34 mouse cellular contexts compared by ENCODE assay signal in the genomic region with DNA sequence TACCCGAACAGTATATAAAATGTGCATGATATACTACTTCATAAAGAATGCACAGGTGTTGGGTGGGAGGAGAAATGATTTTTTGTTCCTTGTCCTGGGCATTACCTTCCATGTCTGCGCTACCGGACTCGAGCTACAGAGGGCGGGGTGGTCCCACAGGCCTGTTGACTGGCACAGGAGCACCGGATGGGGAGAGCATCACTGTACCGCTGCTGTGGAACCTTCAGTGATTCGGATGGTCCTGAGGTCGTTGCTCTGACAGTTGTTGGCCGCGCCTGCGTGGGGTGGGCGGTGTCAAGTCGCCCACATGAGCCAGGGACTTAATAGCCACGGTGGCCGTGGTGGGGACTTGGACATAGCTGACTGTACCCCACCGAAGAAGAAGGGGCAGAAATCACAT. TPM values are rescaled to one million over a fixed set of nuclear protein-coding genes. Genes with fewer than 3 reads are reported as not detected.
DNase-seq lines count a peak whose midpoint lies in the region; ATAC-seq and TF ChIP-seq lines count a peak whose summit lies in the region.
"Had no signal": no experiment of that assay in that cellular context is flagged by ENCODE, and none has a peak within 500 bp of the region (broad histone marks: within the 10 kb centered on the region; RNA-seq: fewer than 3 reads in every experiment).

No protein-coding gene starts in this region.

- in situ Hi-C loops in ES-E14 (cut with MboI; ENCODE audit: low sequenced_read_pairs in 2 of 2, unreplicated experiment in 2 of 2), result no loop called here

- no peaks in the 10 kb centered on the region for H3K36me3 ChIP-seq in hindbrain, embryonic 15.5 days
- no peaks in the 10 kb centered on the region for H3K36me3 ChIP-seq in hindbrain, embryonic 13.5 days
- H3K36me3 ChIP-seq in testis, adult 2 months (ENCODE audit: control insufficient read depth, insufficient read depth, low read length), result no peaks in the 10 kb centered on the region; the same call in 1 of the 2 replicates
- no peaks in the 10 kb centered on the region for H3K36me3 ChIP-seq in ES-E14 (ENCODE audit: control insufficient read depth, insufficient read depth, low read length, poor library complexity, severe bottlenecking)
- H3K36me3 ChIP-seq: embryonic facial prominence, embryonic 13.5 days; heart, embryonic 13.5 days; hindbrain, embryonic 12.5 days; limb, embryonic 15.5 days; neural tube, embryonic 13.5 days had no signal

- H3K4me1 ChIP-seq in hindbrain, embryonic 15.5 days (replicated peaks), result no peaks in the 10 kb centered on the region
- H3K4me1 ChIP-seq in hindbrain, embryonic 13.5 days (replicated peaks), result no peaks in the 10 kb centered on the region
- peaks cover 10% of the 10 kb centered on the region for H3K4me1 ChIP-seq in testis, adult 2 months (ENCODE audit: control insufficient read depth, insufficient read depth, low read length)
- H3K4me1 ChIP-seq in ES-E14 (ENCODE audit: control insufficient read depth in 2 of 2, insufficient read depth in 2 of 2, low read length in 2 of 2, poor library complexity in 1 of 2), result no peaks in the 10 kb centered on the region
- H3K4me1 ChIP-seq: embryonic facial prominence, embryonic 13.5 days; forebrain, embryonic 13.5 days; heart, embryonic 13.5 days; hindbrain, embryonic 12.5 days; limb, embryonic 15.5 days; neural tube, embryonic 13.5 days had no signal

- peak; percentile 81; the same call in 1 of the 2 replicates for TF ChIP-seq POLR2A in testis, adult 2 months (IDR thresholded peaks at IDR 0.05; ENCODE audit: control insufficient read depth, low read depth, low read length)

- H3K4me2 ChIP-seq in hindbrain, embryonic 15.5 days, result 0 out of 2 replicates have a peak overlapping the region, but pooled peaks have one; percentile 3
- H3K4me2 ChIP-seq in hindbrain, embryonic 13.5 days, result no peak overlapping the region
- H3K4me2 ChIP-seq: embryonic facial prominence, embryonic 13.5 days; forebrain, embryonic 13.5 days; heart, embryonic 13.5 days; hindbrain, embryonic 12.5 days; limb, embryonic 15.5 days; neural tube, embryonic 13.5 days had no signal

- H3K9me3 ChIP-seq in hindbrain, embryonic 15.5 days, result no peaks in the 10 kb centered on the region
- no peaks in the 10 kb centered on the region for H3K9me3 ChIP-seq in hindbrain, embryonic 13.5 days
- no peaks in the 10 kb centered on the region for H3K9me3 ChIP-seq in ES-E14 (ENCODE audit: control insufficient read depth, insufficient read depth, low read depth, low read length)
- H3K9me3 ChIP-seq: embryonic facial prominence, embryonic 13.5 days; forebrain, embryonic 13.5 days; heart, embryonic 13.5 days; hindbrain, embryonic 12.5 days; limb, embryonic 15.5 days; neural tube, embryonic 13.5 days had no signal

- no peak overlapping the region for H3K27ac ChIP-seq in hindbrain, embryonic 15.5 days (replicated peaks)
- H3K27ac ChIP-seq in hindbrain, embryonic 13.5 days, result no peak overlapping the region
- peak overlapping the region; percentile 88 for H3K27ac ChIP-seq in testis, adult 2 months (ENCODE audit: control insufficient read depth, insufficient read depth, low read depth, low read length)
- H3K27ac ChIP-seq in ES-E14 (ENCODE audit: insufficient read depth, low read depth, low read length, poor library complexity, severe bottlenecking), result no peak overlapping the region
- H3K27ac ChIP-seq: embryonic facial prominence, embryonic 13.5 days; forebrain, embryonic 13.5 days; heart, adult 2 months; heart, embryonic 13.5 days; hindbrain, embryonic 12.5 days; kidney, postnatal 0 days; left cerebral cortex, adult 2 months; limb, embryonic 15.5 days; neural tube, embryonic 13.5 days had no signal

- no peaks in the 10 kb centered on the region for H3K27me3 ChIP-seq in hindbrain, embryonic 15.5 days
- no peaks in the 10 kb centered on the region for H3K27me3 ChIP-seq in hindbrain, embryonic 13.5 days
- H3K27me3 ChIP-seq in testis, adult 2 months (ENCODE audit: control insufficient read depth, insufficient read depth, low read length), result no peaks in the 10 kb centered on the region
- H3K27me3 ChIP-seq: forebrain, embryonic 13.5 days; heart, embryonic 13.5 days; hindbrain, embryonic 12.5 days; limb, embryonic 15.5 days; neural tube, embryonic 13.5 days had no signal

- TF ChIP-seq CTCF in testis, adult 2 months (IDR thresholded peaks at IDR 0.05; ENCODE audit: control insufficient read depth, insufficient read depth, insufficient replicate concordance, low read depth, low read length), result no peak

- ATAC-seq in hindbrain, embryonic 15.5 days (ENCODE audit: low FRiP score, low read depth), result no peak
- no peak for ATAC-seq in hindbrain, embryonic 13.5 days (ENCODE audit: low FRiP score)
- ATAC-seq in common myeloid progenitor, adult 5-6 weeks (replicated peaks; ENCODE audit: low read depth, poor library complexity, severe bottlenecking), result 0 out of 2 replicates have a peak, but pooled peaks have one; percentile 22
- ATAC-seq: forebrain, embryonic 13.5 days had no signal

- H3K4me3 ChIP-seq in hindbrain, embryonic 15.5 days, result no peak overlapping the region
- H3K4me3 ChIP-seq in hindbrain, embryonic 13.5 days, result no peak overlapping the region
- peak overlapping the region; percentile 91 for H3K4me3 ChIP-seq in testis, adult 2 months (ENCODE audit: control insufficient read depth, low read depth, low read length)
- peak overlapping the region; percentile 6 to 26; a peak in 3 of 4 replicates for H3K4me3 ChIP-seq in ES-E14 (ENCODE audit: insufficient read depth in 1 of 2, low read depth in 1 of 2, low read length in 2 of 2, poor library complexity in 1 of 2, severe bottlenecking in 1 of 2)
- H3K4me3 ChIP-seq: embryonic facial prominence, embryonic 13.5 days; erythroblast, embryonic 14.5 days; forebrain, embryonic 13.5 days; heart, adult 2 months; heart, embryonic 13.5 days; hindbrain, embryonic 12.5 days; left cerebral cortex, adult 2 months; limb, embryonic 15.5 days; neural tube, embryonic 13.5 days had no signal

- no peak for DNase-seq in testis, postnatal 10 days (ENCODE audit: low spot score)
- DNase-seq in ES-E14 (ENCODE audit: low read depth, low spot score), result no peak
- DNase-seq in gastrocnemius, postnatal 4 days (ENCODE audit: low spot score in 2 of 2), result no peak
- DNase-seq: adrenal gland, postnatal 25 days; B cell, adult 2 months; cerebellum, adult 9-10 months; gastrocnemius, postnatal 10 days; heart, adult 2 months; kidney, adult 2 months; lung, adult 2 months; lung, postnatal 4 days; midbrain, embryonic 14.5 days; right cerebral cortex, adult 18-20 months; right cerebral cortex, postnatal 4 days had no signal

- WGBS in hindbrain, embryonic 15.5 days, result 67% methylated on average over 17 of the region's 17 CpGs
- WGBS in hindbrain, embryonic 13.5 days, result 70% methylated on average over 17 of the region's 17 CpGs

- H3K9ac ChIP-seq in hindbrain, embryonic 15.5 days, result no peak overlapping the region
- no peak overlapping the region for H3K9ac ChIP-seq in hindbrain, embryonic 13.5 days
- no peak overlapping the region for H3K9ac ChIP-seq in ES-E14 (ENCODE audit: insufficient read depth, low read depth, low read length, poor library complexity, severe bottlenecking)
- H3K9ac ChIP-seq: embryonic facial prominence, embryonic 13.5 days; forebrain, embryonic 13.5 days; heart, embryonic 13.5 days; hindbrain, embryonic 12.5 days; limb, embryonic 15.5 days; neural tube, embryonic 13.5 days had no signal

TF ChIP-seq in ES-E14, 5 proteins besides CTCF, POLR2A, EP300 and RAD21:
- no peak for TF ChIP-seq MAFK (IDR thresholded peaks at IDR 0.05; ENCODE audit: insufficient read depth, low read depth, low read length)
- TF ChIP-seq HCFC1 (IDR thresholded peaks at IDR 0.05; ENCODE audit: borderline replicate concordance, insufficient read depth, low read length), result no peak
- TF ChIP-seq ZNF384 (IDR thresholded peaks at IDR 0.05; ENCODE audit: low read depth, low read length), result no peak
- TF ChIP-seq CHD2 (IDR thresholded peaks at IDR 0.05; ENCODE audit: low read depth, low read length), result no peak
- TF ChIP-seq ZC3H11A (IDR thresholded peaks at IDR 0.05; ENCODE audit: borderline replicate concordance, low read depth, low read length), result no peak

RNA-seq across cellular contexts. Expression of gene Clec4f, which starts 29.2 kb away (rescaled TPM):
- 0.09 TPM in 1 of 2 replicates, not detected in the other for polyA plus RNA-seq in hindbrain, embryonic 15.5 days (2015; fragmentation: Nextera tagmentation; extraction: Ambion mirVana)
- not detected in 2 replicates for polyA plus RNA-seq in hindbrain, embryonic 13.5 days (2015; fragmentation: Nextera tagmentation; extraction: Ambion mirVana)
- polyA plus RNA-seq in testis, adult 2 months (2012; rRNA removed), result 0.14 TPM in 1 of 2 replicates, not detected in the other
- not detected in 2 replicates for total RNA-seq in ES-E14 (2012; rRNA removed)
- total RNA-seq in common myeloid progenitor, adult 5-6 weeks (2017), result not detected in 2 replicates
- under 1 TPM in 1 of 2 experiments, not detected in 1; 0.23 TPM for total RNA-seq in gastrocnemius, postnatal 4 days (2021)
- total RNA-seq: adrenal gland, postnatal 25 days; CH12.LX; heart, postnatal 25 days; layer of hippocampus, postnatal 10 days; left cerebral cortex, adult 2 months; left cerebral cortex, postnatal 36 days; megakaryocyte-erythroid progenitor cell, adult 5-6 weeks had no signal
- polyA plus RNA-seq: embryonic facial prominence, embryonic 13.5 days; forebrain, embryonic 13.5 days; heart, adult 2 months; hindbrain, embryonic 12.5 days; intestine, embryonic 14.5 days; kidney, adult 2 months; kidney, postnatal 0 days; limb, embryonic 15.5 days; lung, adult 2 months; neural tube, embryonic 13.5 days; stomach, embryonic 14.5 days had no signal

RNA-seq across cellular contexts. Expression of gene Cd207, which starts 50.9 kb away (rescaled TPM):
- polyA plus RNA-seq in hindbrain, embryonic 15.5 days (2015; fragmentation: Nextera tagmentation; extraction: Ambion mirVana), result not detected in 2 replicates
- not detected in 2 replicates for polyA plus RNA-seq in hindbrain, embryonic 13.5 days (2015; fragmentation: Nextera tagmentation; extraction: Ambion mirVana)
- not detected in 2 replicates for polyA plus RNA-seq in testis, adult 2 months (2012; rRNA removed)
- total RNA-seq in ES-E14 (2012; rRNA removed), result not detected in 2 replicates
- total RNA-seq in common myeloid progenitor, adult 5-6 weeks (2017), result not detected in 2 replicates
- total RNA-seq in gastrocnemius, postnatal 4 days (2021), result not detected
- total RNA-seq: adrenal gland, postnatal 25 days; CH12.LX; gastrocnemius, postnatal 10 days; layer of hippocampus, postnatal 10 days; left cerebral cortex, adult 2 months; left cerebral cortex, postnatal 36 days; megakaryocyte-erythroid progenitor cell, adult 5-6 weeks had no signal
- polyA plus RNA-seq: embryonic facial prominence, embryonic 13.5 days; erythroblast, embryonic 14.5 days; forebrain, embryonic 13.5 days; hindbrain, embryonic 12.5 days; intestine, embryonic 14.5 days; kidney, postnatal 0 days; limb, embryonic 15.5 days; midbrain, embryonic 14.5 days; neural tube, embryonic 13.5 days; stomach, embryonic 14.5 days had no signal

RNA-seq across cellular contexts. Expression of gene Stambp, which starts 54.3 kb away (rescaled TPM):
- polyA plus RNA-seq in hindbrain, embryonic 15.5 days (2015; fragmentation: Nextera tagmentation; extraction: Ambion mirVana), result 55.4 and 62.9 TPM in 2 replicates
- polyA plus RNA-seq in hindbrain, embryonic 13.5 days (2015; fragmentation: Nextera tagmentation; extraction: Ambion mirVana), result 50.1 and 51.4 TPM in 2 replicates
- polyA plus RNA-seq in testis, adult 2 months (2012; rRNA removed), result 42.6 and 44.6 TPM in 2 replicates
- 2.0 and 2.3 TPM in 2 replicates for total RNA-seq in ES-E14 (2012; rRNA removed)
- total RNA-seq in common myeloid progenitor, adult 5-6 weeks (2017), result 6.4 and 9.3 TPM in 2 replicates
- 10 to 100 TPM; 15.2 to 15.4 TPM for total RNA-seq in gastrocnemius, postnatal 4 days (2021)

Comparison
In these comparisons a context has a peak if more than half of its experiments do, and no peak if none do; other contexts are left out.
1. H3K4me3 ChIP-seq: peak in testis, adult 2 months (single experiment) and ES-E14 (2 of 2); none in hindbrain, embryonic 15.5 days (single experiment) and hindbrain, embryonic 13.5 days (single experiment).